Mouse (Mus musculus) inflammation-experienced regulatory T-cells, adult 6 months (primary cell): Measurements from ENCODE around the gene Ifna1. TPM values are rescaled to one million over a fixed set of nuclear protein-coding genes. Genes with fewer than 3 reads are reported as not detected.

Source experiments
- ATAC-seq: one replicate; pipeline ENCODE4 v1.8.0; 2017
- polyA plus RNA-seq, 3 experiments: library from polyadenylated mRNA; unstranded; fragments of 100-300 nt; shearing (Covaris generic); gene quantifications; one replicate each; pipeline ENCODE4 v1.2.1; 2017

Gene Ifna1
- polyA plus RNA-seq, 3 experiments from 2014 or later, result not detected

DNA sequence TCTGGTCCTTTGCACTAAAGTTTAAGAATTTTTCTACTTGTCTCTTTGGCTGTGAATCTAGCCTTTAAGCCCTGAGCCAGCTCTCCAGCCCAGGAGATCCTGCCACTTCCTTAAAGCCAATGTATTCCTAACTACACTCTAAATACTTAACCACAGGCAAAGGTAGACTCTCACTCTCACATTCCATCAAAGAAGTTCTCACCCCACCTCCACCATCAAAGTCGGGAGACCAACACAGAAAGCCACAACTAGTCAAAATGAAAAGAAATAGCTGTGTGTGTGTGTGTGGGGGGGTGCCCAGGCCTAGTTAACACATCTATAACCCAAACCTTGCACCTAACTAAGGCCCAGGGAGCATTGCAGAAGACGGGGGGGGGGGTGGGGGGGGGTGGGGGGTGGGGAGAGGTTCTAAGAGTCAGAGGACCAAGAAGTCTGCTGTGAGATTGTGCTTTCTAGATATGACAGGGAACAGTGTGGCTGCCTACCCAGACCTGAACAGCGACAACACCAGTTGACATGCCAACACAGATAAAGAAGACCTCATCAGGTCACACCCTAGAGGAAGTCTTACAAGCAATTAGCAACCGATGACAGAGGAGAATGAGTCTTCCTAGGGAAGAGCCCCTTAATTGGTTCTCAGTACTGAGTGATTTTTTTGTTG is 25.7 kb downstream of the Ifna1 start:
- peak; percentile 41 for ATAC-seq

GRCm38 (mm10) chr4:88876520-88876919 is 26.6 kb downstream of the Ifna1 start:
- no peak for ATAC-seq

DNA sequence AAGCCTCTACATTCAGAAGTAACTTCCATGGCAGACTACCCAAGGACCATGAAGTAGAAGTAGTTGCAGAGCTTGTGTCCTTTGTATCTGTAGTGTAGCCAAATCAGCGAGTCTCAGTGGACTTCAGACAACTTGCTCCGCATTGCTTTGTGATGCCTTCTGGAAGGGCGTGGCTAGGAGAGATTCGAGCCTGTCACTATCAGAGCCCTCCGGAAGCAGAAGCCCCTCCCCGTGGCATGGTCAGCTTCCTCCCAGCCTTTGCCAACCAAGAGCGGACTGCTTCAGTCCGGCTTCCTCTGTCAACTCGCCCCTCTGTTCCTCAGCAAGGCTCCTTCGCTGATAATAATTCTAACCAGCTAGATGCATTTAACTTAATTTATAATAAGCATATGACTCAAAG is 28.4 kb downstream of the Ifna1 start:
- ATAC-seq, result peak; percentile 46

DNA sequence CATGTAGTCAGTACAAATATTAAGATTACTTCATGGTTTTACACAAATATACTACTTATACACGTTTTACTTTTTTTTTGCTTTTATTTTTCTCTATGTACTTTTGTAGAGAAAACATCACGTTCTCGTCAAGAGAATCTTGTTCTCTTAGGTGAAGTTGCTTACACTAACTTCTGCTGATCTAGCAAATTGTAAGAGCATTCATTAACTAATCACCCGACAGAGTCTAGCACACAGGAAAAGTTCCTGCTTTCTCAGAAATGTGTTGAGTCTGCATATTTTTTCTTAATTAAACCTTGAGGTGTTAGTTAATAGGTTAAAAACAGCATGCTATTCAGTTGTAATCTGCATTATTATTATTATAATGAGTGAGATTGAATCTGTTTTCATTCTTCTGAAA is 28.9 kb downstream of the Ifna1 start:
- ATAC-seq, result no peak

- no peak for ATAC-seq
Observed at GRCm38 (mm10) chr4:88880101-88880500, 30.2 kb downstream of the Ifna1 start, which contains the start of gene Ifne. Gene Ifne, minus strand, starts transcription at chr4:88880201.

GRCm38 (mm10) chr4:88888236-88888635 is 38.3 kb downstream of the Ifna1 start:
- no peak for ATAC-seq

DNA sequence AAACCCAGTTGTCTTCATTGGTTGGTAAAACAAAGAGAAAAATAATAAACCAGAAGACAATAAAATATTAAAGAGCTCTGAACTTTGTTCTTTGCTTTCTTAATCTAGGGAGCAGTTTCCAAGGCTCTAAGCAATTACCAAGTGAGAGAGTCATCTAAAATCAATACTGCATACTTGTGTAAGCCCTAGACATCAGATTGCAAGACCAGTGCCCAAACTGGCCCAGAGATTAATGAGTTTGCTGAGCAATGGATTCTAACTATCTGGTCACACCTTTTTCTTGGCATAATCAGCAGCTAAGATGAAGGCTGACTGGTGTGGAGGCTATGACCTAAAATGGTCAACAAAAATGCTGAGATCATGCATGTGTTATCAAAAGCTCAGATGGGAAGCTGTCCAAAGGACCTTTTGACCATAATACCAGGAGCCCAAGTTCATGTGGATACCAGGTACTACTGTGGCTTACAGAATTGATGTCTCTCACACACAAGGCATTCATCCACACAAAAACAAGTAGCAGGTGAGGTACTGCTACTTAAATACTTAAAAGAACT is 43.4 kb downstream of the Ifna1 start:
- no peak for ATAC-seq

Other genes starting within 250 kb of the Ifna1 start
- not detected for gene Ifna12, start 246.7 kb upstream of the Ifna1 start, polyA plus RNA-seq
- gene C87499, start 215.7 kb upstream of the Ifna1 start, polyA plus RNA-seq, result not detected
- gene Ifna13, start 205.6 kb upstream of the Ifna1 start, polyA plus RNA-seq, result not detected
- gene Ifna16, start 173.2 kb upstream of the Ifna1 start, polyA plus RNA-seq, result not detected
- gene Ifna2, start 166.2 kb upstream of the Ifna1 start, polyA plus RNA-seq, result not detected
- not detected for gene Ifnab, start 158.7 kb upstream of the Ifna1 start, polyA plus RNA-seq
- gene Gm26566, start 128.3 kb upstream of the Ifna1 start, polyA plus RNA-seq, result not detected
- 10 to 100 TPM; 34.2 to 37.3 (median 35.5) TPM for gene Klhl9, start 127.6 kb upstream of the Ifna1 start, polyA plus RNA-seq
- gene Gm13271, start 95.2 kb upstream of the Ifna1 start, polyA plus RNA-seq, result not detected
- gene Gm13283, start 90.0 kb upstream of the Ifna1 start, polyA plus RNA-seq, result not detected
- not detected for gene Gm13290, start 76.3 kb upstream of the Ifna1 start, polyA plus RNA-seq
- not detected for gene Gm13289, start 73.2 kb upstream of the Ifna1 start, polyA plus RNA-seq
- not detected for gene Gm13272, start 70.2 kb upstream of the Ifna1 start, polyA plus RNA-seq
- gene Ifnz, start 68.0 kb upstream of the Ifna1 start, polyA plus RNA-seq, result under 1 TPM in 1 of 3 experiments, not detected in 2; 0.58 TPM
- gene Gm13276, start 64.4 kb upstream of the Ifna1 start, polyA plus RNA-seq, result not detected
- gene Gm13277, start 61.5 kb upstream of the Ifna1 start, polyA plus RNA-seq, result not detected
- gene Gm13278, start 58.5 kb upstream of the Ifna1 start, polyA plus RNA-seq, result not detected
- gene Gm13275, start 55.6 kb upstream of the Ifna1 start, polyA plus RNA-seq, result not detected
- not detected for gene Gm13279, start 52.7 kb upstream of the Ifna1 start, polyA plus RNA-seq
- gene Gm13285, start 50.4 kb upstream of the Ifna1 start, polyA plus RNA-seq, result 1 to 10 TPM in 1 of 3 experiments, under 1 TPM in 1, not detected in 1; 0.39 to 1.6 TPM
- gene Gm13287, start 46.8 kb upstream of the Ifna1 start, polyA plus RNA-seq, result not detected
- not detected for gene Gm13288, start 44.6 kb upstream of the Ifna1 start, polyA plus RNA-seq
- not detected for gene Ifna7, start 33.9 kb upstream of the Ifna1 start, polyA plus RNA-seq
- not detected for gene Ifna11, start 30.1 kb upstream of the Ifna1 start, polyA plus RNA-seq
- not detected for gene Ifna6, start 22.7 kb upstream of the Ifna1 start, polyA plus RNA-seq
- not detected for gene Ifna5, start 14.6 kb upstream of the Ifna1 start, polyA plus RNA-seq
- gene Ifna4, start 8.2 kb upstream of the Ifna1 start, polyA plus RNA-seq, result under 1 TPM in 1 of 3 experiments, not detected in 2; 0.63 TPM
- not detected for gene Ifne, start 30.1 kb downstream of the Ifna1 start, polyA plus RNA-seq